Mouse (Mus musculus) brain, adult 2 months (tissue): ENCODE data around the gene Erc1.
"Not testable (repeated sequence)": the region's sequence is repeated elsewhere in the genome, so short reads cannot be mapped to it uniquely, and the experiment has no call there.

ENCODE experiments used
- DNase-seq: peaks from one replicate; pipeline ENCODE4 v3.0.0; 2011; ENCODE audit warnings: low read depth, low spot score

Erc1 gene

DNA sequence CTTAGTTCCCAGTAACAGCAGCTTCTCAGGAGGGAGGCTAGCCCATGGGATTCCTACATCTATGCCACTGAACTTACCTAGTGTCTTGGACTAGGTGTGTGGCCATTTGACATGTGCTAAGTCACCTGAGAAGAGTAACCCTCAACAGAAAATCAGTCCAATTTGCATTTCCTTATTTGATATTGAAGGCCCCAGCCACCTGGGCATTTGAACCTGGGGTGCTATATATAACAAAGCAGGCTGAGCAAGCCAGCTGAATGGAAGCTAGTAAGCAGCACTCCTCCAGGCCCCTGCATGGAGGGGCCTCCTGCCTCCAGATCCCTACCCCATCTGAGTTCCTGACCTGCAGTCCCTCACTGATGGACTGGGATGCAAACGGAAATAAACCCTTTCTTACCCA lies 135.5 kb downstream of the Erc1 start:
- DNase-seq, result no peak

DNA sequence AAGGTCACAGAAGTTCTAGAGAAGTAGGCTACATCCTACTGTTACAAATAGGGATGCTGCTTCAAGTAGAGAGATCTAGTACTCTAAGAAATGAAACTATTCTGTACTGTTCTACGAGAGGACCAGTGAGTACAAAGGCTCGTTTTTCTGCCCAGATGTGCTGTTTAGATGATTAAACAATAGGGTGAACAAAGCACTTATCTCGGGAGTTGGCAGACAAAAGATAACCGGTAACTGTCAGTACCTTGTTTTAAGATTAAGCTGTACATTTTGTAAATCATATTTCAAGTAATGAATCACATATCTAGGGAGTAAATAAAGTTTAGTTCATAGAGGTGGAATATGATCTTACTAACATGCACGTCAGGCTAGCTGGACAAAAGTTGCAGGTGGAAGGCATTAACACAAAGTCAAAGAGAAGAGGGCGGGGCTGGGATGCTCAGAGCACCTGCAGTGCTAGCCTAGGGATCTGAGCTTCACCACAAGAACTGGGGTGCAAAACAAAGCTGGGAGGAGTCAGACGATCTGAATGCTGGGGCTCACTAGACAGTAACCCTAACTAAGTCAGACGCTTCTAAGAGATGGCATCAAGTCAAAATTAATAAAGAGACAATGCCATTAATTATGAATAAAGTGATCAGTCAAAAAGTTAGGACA lies 136.2 kb downstream of the Erc1 start:
- no peak for DNase-seq

GRCm38 (mm10) chr6:119709552-119709951 lies 138.4 kb downstream of the Erc1 start:
- peak; percentile 64 for DNase-seq

GRCm38 (mm10) chr6:119707911-119708310 lies 140.1 kb downstream of the Erc1 start:
- DNase-seq, result peak; percentile 49

GRCm38 (mm10) chr6:119704899-119705298 lies 143.1 kb downstream of the Erc1 start:
- DNase-seq, result peak; percentile 43

DNA sequence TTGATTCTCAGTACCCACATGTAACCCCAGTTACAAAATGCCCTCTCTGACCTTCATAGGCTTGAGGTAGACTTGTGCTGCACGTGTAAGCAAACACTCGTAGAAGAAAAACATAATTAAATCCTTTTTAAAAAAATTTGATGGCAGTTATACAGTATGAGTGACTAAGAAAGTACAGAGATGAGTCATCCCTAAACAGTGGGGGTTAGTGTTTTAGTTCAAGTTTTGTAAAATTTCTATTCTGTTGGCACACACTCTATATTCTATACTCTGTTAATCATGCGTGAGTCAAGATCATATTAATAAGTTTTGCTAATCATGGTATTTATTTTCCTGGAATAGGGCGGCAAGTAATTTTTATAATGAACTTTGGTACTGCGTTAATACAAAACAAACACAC lies 155.2 kb downstream of the Erc1 start:
- peak; percentile 15 for DNase-seq

GRCm38 (mm10) chr6:119686470-119686869 lies 161.5 kb downstream of the Erc1 start:
- no peak for DNase-seq

- no peak for DNase-seq
These were observed 167.2 kb downstream of the Erc1 start for GRCm38 (mm10) chr6:119680746-119681145.

GRCm38 (mm10) chr6:119674811-119675209 lies 173.2 kb downstream of the Erc1 start:
- DNase-seq, result no peak

DNA sequence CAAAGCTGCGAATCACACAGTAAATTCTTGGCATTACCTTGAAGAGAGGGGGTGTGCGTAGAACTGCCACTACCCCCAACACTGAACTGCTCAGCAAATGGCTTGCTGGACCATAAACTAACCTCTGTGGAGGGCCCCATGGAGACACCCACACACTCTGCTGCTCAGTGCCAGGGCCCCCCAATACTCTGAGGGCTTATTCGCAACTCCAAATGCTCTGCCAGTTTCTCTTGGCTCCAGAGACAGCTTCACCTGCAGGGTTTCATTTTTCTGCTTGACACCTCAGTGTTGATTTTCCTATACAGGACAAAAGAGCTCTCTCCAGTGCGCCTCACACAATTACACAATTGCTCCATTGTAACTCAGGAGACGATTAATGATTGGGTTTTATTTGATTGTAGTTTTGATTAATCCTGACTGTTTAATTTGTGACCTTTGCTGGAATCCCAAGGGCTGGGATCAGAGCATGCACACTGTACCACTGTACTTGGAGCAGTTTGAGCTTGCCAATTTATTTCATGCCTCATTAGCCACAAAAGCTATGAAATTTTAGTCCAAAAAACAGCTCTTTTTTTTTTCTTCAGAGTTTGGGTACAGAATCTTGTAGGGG lies 173.7 kb downstream of the Erc1 start:
- DNase-seq, result peak; percentile 90

DNA sequence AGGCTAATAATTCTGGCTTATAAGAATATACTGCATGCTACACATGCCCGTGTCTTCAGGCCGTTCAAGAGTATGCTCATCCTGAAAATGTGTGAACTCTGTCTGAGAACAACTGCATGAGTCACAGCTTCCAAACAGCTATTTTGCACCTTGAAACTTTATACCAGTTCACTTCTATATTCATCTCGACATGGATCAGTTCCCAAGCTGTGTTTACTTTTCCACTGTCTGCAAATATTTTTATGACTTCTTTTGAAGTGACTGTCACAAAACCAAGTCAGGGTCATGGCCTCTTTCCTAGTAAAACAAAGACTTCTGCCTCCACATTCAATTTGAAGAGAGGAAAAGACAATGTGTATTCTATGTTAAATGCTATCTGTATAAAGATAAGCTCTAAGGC lies 178.2 kb downstream of the Erc1 start:
- peak; percentile 42 for DNase-seq

DNA sequence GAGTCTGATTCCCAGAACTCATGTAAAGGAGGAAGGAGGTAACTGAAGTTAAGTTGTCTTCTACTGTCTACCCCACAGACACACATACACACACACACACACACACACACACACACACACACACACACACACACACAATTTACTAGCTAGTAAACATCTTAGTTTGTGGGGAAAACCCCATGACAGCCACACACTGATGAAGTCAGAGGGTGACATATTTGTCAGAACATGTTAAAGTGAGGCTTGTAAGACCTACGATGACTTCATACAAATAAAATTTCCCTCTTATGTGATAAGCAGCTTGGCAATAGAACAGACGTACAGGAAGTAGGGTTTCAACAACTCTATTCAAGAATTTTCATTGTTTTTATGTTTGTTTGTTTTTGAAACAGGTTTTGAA lies 185.0 kb downstream of the Erc1 start:
- DNase-seq, result no peak

DNA sequence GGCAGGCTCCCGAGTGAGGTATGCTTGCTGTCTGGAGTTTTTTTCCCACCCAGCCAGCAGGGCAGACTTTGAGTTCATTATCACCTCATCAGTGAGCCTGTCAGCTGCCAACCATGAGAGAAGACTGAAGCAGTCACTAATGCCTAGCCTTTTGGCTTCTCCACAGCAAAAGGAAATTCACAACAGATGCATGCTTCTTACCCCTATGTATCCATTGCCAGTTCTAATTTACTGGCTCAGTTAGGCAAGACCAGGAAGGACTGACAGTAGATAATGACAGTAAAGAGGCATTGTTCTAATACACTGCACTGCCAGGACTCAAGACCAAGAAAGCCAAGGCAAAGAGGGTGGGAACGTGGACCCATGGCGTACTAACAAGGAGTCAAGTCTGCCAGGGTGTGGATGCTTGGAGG lies 186.9 kb downstream of the Erc1 start:
- DNase-seq, result peak; percentile 88

DNA sequence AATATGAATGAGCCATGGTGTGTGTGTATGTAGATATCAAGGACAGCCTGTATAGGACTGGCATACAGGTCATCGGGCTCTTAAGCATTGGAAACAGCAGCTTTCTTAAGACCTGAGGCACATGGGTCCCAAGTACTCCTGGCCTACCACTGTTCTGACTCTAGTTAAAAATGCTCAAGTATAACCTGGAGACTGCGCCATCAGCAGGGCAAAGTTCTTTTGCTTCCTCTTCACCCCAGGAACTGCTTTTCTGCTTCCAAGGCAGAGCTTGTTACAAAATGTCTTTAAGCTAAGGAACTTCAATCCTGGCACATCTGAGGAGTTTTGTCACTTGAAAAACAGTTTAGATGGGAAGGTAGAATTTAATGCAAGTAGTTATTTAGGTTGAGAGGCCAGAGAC lies 189.5 kb downstream of the Erc1 start:
- DNase-seq, result no peak

DNA sequence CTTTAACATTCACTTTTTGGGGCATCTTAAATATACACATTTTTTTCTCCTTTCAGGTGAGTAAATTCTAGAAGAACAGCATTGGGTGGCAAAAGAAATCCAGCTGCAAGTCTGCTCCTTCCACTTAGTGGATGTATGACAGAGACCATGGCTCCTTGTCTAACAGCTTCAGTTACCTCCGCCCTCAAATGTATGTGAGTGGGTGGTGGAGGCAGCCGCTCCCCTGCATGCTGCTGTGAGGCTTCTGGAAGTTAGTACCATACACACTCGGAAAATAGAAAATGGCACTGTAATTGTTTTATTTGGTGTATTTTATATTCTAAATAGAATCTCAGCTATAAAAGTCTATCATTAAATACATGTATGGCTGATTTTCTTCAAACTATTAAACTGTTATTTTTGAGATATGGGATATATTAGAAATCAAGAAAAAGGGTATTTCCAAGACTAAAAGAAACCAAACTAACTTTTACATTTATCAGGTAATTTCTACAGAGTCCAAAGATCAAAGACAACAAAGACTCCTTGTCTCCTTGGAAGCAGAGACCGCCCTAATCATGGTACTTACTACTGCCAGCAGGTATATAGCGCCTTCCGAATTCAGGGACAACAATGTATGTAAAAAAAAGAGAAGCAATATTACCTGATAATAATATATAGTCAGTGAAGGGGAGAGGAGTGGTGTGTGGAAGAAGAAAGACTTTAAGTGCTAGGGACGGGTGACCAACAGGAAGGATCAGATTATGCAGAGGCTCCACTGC lies 190.4 kb downstream of the Erc1 start:
- DNase-seq, result no peak

GRCm38 (mm10) chr6:119654777-119655176 lies 193.2 kb downstream of the Erc1 start:
- not testable (repeated sequence) for DNase-seq

DNA sequence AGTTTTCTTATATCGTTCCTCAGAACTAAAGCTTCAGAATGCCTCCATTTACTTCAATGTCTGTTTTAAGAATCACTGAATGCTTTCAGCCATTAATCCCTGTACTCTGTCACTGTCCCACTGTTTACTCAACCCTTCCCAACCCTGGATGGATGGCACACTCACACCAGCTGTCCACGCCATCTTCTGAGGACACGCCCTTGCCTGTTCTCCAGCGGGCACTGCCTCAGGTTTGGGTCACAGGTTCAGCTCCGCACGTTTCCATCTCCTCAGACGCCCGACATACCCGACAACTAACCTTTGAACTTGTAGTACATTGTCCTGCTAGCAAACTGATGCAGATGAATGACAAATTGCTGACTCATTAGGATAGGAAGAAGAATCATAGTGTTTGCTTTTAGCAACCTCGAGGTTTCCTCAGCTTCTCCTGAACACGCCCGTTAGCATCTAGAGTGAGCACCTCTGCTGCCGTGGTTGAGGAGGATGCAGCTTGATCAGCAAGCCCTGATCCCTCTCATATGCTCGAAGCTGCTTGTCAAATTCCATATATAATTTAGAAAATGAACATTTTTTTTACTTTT lies 204.0 kb downstream of the Erc1 start:
- no peak for DNase-seq

- no peak for DNase-seq
These were observed 204.7 kb downstream of the Erc1 start for GRCm38 (mm10) chr6:119643178-119643728.

GRCm38 (mm10) chr6:119642718-119643117 lies 205.2 kb downstream of the Erc1 start:
- DNase-seq, result no peak

DNA sequence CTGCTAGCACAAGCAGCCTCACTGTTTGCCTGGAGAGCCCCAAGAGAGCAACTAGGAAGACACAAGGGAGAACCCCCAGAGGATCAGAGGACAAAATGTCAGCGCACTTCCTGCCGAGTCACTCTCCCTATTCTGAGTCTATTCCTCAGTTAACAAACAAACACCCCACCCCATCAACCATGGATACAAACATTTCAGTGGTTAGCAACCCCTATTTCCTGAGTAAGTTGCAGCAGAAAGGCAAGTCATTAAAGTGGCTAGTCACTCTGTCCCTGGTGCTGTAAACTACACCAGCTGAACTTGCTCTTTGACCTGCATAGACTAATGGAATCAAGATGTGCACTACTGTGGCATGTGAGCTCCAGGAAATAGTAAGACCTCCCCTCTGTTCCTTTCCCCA lies 212.3 kb downstream of the Erc1 start:
- no peak for DNase-seq

DNA sequence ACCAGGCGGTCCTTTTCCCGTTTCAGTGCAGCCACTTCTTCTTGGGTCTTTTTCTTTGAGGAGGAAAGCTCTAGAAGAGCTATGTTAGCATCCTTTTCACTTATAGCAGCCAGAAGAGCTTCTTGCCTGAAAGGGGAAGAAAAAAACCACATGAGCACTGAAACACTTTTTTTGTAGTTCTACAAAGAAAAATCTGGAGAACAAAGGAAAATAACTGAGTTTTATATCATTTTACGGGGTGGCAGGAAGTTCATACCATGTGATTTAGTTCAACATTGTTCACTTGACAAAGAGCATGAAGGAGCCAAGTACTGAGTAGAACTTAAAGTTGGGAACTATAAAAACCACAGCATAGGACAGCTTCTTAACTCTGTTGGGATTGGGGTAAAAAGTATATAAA lies 217.3 kb downstream of the Erc1 start:
- DNase-seq, result no peak

DNA sequence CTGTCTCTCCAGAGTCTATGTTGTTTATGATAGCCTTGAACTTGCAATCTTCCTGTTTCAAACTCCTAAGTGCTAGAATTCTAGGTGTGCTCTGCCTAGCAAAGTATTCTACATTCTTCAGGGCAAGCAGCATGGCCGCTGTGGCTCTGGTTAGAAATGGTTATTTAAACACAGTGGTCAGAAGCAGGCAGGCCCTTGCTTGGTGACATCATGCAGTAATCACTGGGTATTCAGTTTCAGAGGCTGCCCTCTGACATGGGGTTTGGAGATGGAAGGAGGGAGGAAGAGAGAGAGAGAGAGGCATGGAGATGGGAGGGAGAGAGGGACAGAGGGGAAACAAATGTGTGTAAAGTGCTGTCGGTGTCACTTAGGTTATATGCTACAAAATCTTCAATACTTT lies 246.6 kb downstream of the Erc1 start:
- DNase-seq, result no peak
